Mouse (Mus musculus) kidney, embryonic 14.5 days (tissue): ENCODE results near the gene F930015N05Rik. TPM values are rescaled to one million over a fixed set of nuclear protein-coding genes. Genes with fewer than 3 reads are reported as not detected.

Source experiments
- ATAC-seq: fragments of 200-750 bp; cut with Nextera tagmentation; 2 replicates; pipeline ENCODE4 v1.8.0; 2017; ENCODE audit warnings: moderate number of reproducible peaks, mild to moderate bottlenecking, moderate TSS enrichment, moderate library complexity; ENCODE audit not compliant: low FRiP score, low TSS enrichment
- H3K27ac ChIP-seq: fragments of 300-500 bp; sonication (generic); 2 replicates; pipeline ENCODE4 v1.5.1; 2014; ENCODE audit warnings: low read depth, mild to moderate bottlenecking, low read length, moderate library complexity, mixed read lengths
- H3K27me3 ChIP-seq: fragments of 300-500 bp; sonication (generic); 2 replicates; pipeline ENCODE4 v1.6.1; 2014; ENCODE audit warnings: mild to moderate bottlenecking, low read length; ENCODE audit not compliant: control insufficient read depth, insufficient read depth
- H3K36me3 ChIP-seq: fragments of 300-500 bp; sonication (generic); 2 replicates; pipeline ENCODE4 v1.6.1; 2014; ENCODE audit warnings: low read length, mixed read lengths; ENCODE audit not compliant: control insufficient read depth, insufficient read depth
- H3K4me1 ChIP-seq: fragments of 300-500 bp; sonication (generic); 2 replicates; pipeline ENCODE4 v1.6.1; 2014; ENCODE audit warnings: low read length, mixed read lengths; ENCODE audit not compliant: control insufficient read depth, insufficient read depth
- H3K4me2 ChIP-seq: fragments of 300-500 bp; sonication (generic); replicated peaks from 2 replicates; pipeline ENCODE4 v1.6.1; 2014; ENCODE audit warnings: low read depth, mild to moderate bottlenecking, low read length
- H3K4me3 ChIP-seq: fragments of 300-500 bp; sonication (generic); 2 replicates; pipeline ENCODE4 v1.5.1; 2014; ENCODE audit warnings: mild to moderate bottlenecking, low read length
- H3K9ac ChIP-seq: fragments of 300-500 bp; sonication (generic); 2 replicates; pipeline ENCODE4 v1.6.1; 2014; ENCODE audit warnings: low read depth, mild to moderate bottlenecking, low read length, moderate library complexity
- H3K9me3 ChIP-seq: fragments of 300-500 bp; sonication (generic); 2 replicates; pipeline ENCODE4 v1.6.1; 2016; ENCODE audit warnings: low read length; ENCODE audit not compliant: control insufficient read depth
- WGBS: fragments of 180-500 bp; shearing (Covaris S2); extraction: QIAGEN DNeasy Blood & Tissue Kit; methylation state at CpG from one replicate; pipeline ENCODE4 v1.1.7; 2014; 5-methylcytosine and 5-hydroxymethylcytosine counted together
- polyA plus RNA-seq: library from polyadenylated mRNA; unstranded; fragments of >200 nt; fragmentation: Nextera tagmentation; extraction: Ambion mirVana; gene quantifications from 2 replicates; pipeline ENCODE4 v1.2.1, GENCODE M21; 2014

Gene F930015N05Rik
- 0.99 and 3.2 TPM in 2 replicates for polyA plus RNA-seq

DNA sequence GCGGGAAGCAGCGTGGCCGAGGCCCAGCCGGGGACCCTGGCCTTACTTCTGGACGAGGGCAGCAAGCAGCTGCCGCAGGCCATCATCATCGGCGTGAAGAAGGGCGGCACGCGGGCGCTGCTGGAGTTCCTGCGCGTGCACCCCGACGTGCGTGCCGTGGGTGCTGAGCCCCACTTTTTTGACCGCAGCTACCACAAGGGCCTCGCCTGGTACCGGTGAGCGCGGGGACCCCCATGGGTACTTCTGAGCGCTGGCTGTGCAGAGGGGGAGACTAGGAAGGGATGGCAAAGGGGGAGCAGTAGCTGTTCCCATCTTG lies at the start of gene F930015N05Rik:
TSS of gene F930015N05Rik (minus strand) at position 242 of the 316 bp plus-strand sequence.
- 0% methylated on average over 23 of the region's 24 CpGs for WGBS
- Histone ChIP-seq H3K4me3 (peak within 1 kb of the TSS; percentile 62), H3K4me2 (peak within 1 kb of the TSS; percentile 98), H3K9ac (peak within 1 kb of the TSS; percentile 75), H3K27ac (peak within 1 kb of the TSS; percentile 37; the same call in 1 of the 2 replicates), H3K36me3 (no peaks in the 10 kb centered on the region), H3K27me3 (peaks cover 23% of the 10 kb centered on the region), H3K4me1 (peaks cover 3% of the 10 kb centered on the region; the same call in 1 of the 2 replicates), H3K9me3 (no peaks in the 10 kb centered on the region)
- ATAC-seq, result no peak

- Histone ChIP-seq H3K36me3 (no peaks in the 10 kb centered on the region), H3K4me1 (no peaks in the 10 kb centered on the region), H3K27me3 (no peaks in the 10 kb centered on the region; the same call in 1 of the 2 replicates), H3K9me3 (no peaks in the 10 kb centered on the region), H3K4me2 (no peak overlapping the region), H3K27ac (no peak overlapping the region), H3K4me3 (no peak overlapping the region), H3K9ac (no peak overlapping the region)
- WGBS, result 77% methylated on average over 3 of the region's 3 CpGs
- ATAC-seq, result no peak
Measured at GRCm38 (mm10) chr11:64481445-64481844, 45.0 kb upstream of the F930015N05Rik start.

GRCm38 (mm10) chr11:64473679-64474078 lies 37.2 kb upstream of the F930015N05Rik start:
- Histone ChIP-seq H3K4me1 (0 out of 2 replicates have a peak, but pooled peaks cover 2% of the 10 kb centered on the region), H3K9ac (no peak overlapping the region), H3K9me3 (no peaks in the 10 kb centered on the region), H3K36me3 (no peaks in the 10 kb centered on the region), H3K27me3 (no peaks in the 10 kb centered on the region), H3K4me3 (no peak overlapping the region), H3K4me2 (no peak overlapping the region), H3K27ac (no peak overlapping the region)
- no peak for ATAC-seq
- WGBS, result 61% methylated on average over 3 of the region's 3 CpGs

DNA sequence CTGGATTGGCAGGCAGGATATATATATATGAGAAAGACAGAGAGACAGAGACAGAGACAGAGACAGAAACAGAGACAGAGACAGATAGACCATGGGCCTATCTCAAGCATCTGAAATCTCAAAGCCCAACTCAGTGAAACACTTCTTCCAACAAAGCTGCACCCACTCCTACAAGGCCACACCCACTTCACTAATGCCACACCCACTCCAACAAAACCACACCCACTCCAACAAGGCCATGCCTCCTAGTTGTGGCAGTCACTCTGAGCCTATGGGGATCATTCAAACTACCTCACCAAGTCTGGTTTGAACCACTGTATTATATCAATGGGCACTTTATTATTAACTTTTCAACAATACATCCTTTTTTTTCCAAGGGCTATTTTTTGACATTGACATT lies 34.2 kb upstream of the F930015N05Rik start:
- ATAC-seq, result no peak
- Histone ChIP-seq H3K4me1 (0 out of 2 replicates have a peak, but pooled peaks cover 6% of the 10 kb centered on the region), H3K4me3 (no peak overlapping the region), H3K4me2 (no peak overlapping the region), H3K27ac (no peak overlapping the region), H3K27me3 (no peaks in the 10 kb centered on the region), H3K9ac (no peak overlapping the region), H3K36me3 (no peaks in the 10 kb centered on the region), H3K9me3 (no peaks in the 10 kb centered on the region)

- Histone ChIP-seq H3K4me1 (0 out of 2 replicates have a peak, but pooled peaks cover 6% of the 10 kb centered on the region), H3K4me2 (no peak overlapping the region), H3K4me3 (no peak overlapping the region), H3K36me3 (no peaks in the 10 kb centered on the region), H3K9me3 (no peaks in the 10 kb centered on the region), H3K9ac (no peak overlapping the region), H3K27ac (no peak overlapping the region; the same call in 1 of the 2 replicates), H3K27me3 (no peaks in the 10 kb centered on the region)
- WGBS, result 18% methylated on average over 4 of the region's 4 CpGs
- peak; percentile 69; the same call in 1 of the 2 replicates for ATAC-seq
Measured at GRCm38 (mm10) chr11:64468737-64469136, 32.3 kb upstream of the F930015N05Rik start.

DNA sequence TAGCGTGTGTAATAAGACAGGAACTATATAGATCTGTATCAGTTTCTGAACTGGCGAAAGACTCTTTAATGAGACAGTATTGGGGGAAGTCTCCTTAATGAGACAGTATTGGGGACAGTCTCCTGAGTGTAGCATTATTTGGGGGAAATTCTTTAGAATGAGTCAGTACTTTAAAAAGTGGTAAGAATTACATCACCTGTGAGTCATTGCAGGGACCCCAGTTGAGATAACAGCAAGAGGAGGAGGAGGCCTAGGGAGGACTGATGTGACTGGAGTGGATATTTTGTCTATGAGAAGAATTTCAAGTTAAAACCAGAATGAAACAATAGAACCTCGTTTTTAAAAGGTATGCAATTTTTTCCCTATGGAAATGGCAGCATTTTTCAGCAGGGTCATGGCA lies 25.3 kb upstream of the F930015N05Rik start:
- no peaks in the 10 kb centered on the region for H3K9me3 ChIP-seq

DNA sequence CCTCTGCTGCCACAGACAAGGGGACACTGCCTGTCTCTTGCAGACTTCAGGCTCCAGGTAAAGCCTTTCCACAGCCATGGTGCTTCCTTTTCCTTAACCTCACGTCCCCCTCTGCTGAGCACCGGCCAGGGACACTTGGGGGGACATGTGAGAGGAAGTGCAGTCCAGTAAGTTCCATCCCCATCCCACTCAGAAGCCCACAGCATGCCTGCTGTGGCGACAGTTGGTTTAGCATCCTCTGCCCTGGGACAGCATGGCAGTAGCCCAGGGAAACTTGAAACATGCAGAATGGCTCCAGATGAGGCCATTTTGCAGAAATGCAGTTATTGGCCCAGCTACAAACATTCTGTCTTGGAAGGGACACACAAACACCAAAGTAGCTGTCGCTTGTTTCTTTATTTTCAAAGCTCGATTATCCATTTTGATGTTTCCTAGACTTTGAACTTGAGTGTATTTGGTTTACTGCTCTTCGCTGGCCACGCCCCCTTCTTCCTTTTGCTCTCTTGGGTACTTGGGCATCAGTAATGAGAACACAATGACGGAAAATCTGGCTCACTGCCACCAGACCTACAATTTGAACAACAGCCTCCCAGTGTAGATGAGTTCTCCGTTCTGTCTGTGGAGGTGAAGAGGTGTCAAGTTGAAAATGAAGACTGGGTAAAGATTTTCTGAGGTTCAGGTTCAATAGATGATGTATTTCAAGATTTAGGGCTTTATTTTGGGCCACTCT lies 12.3 kb upstream of the F930015N05Rik start:
- no peaks in the 10 kb centered on the region for H3K4me1 ChIP-seq
- 83% methylated on average over 9 of the region's 9 CpGs for WGBS
- no peak overlapping the region for H3K4me2 ChIP-seq
- no peak for ATAC-seq
- H3K27me3 ChIP-seq, result peaks cover under 1% of the 10 kb centered on the region; the same call in 1 of the 2 replicates
- H3K36me3 ChIP-seq, result no peaks in the 10 kb centered on the region
- no peak overlapping the region for H3K4me3 ChIP-seq
- H3K9ac ChIP-seq, result no peak overlapping the region
- no peaks in the 10 kb centered on the region for H3K9me3 ChIP-seq
- no peak overlapping the region for H3K27ac ChIP-seq

More for the DNA sequence above, 25.3 kb upstream of the F930015N05Rik start:
- ATAC-seq, result no peak
- H3K27ac ChIP-seq, result no peak overlapping the region
- H3K4me1 ChIP-seq, result no peaks in the 10 kb centered on the region
- H3K36me3 ChIP-seq, result no peaks in the 10 kb centered on the region
- 76% methylated on average over 3 of the region's 3 CpGs for WGBS
- H3K9ac ChIP-seq, result no peak overlapping the region
- no peak overlapping the region for H3K4me3 ChIP-seq
- H3K4me2 ChIP-seq, result no peak overlapping the region
- H3K27me3 ChIP-seq, result no peaks in the 10 kb centered on the region

- Histone ChIP-seq H3K9me3 (no peaks in the 10 kb centered on the region), H3K36me3 (no peaks in the 10 kb centered on the region), H3K9ac (no peak overlapping the region), H3K27ac (no peak overlapping the region), H3K27me3 (peaks cover 14% of the 10 kb centered on the region; the same call in 1 of the 2 replicates), H3K4me1 (0 out of 2 replicates have a peak, but pooled peaks cover 5% of the 10 kb centered on the region), H3K4me3 (no peak overlapping the region), H3K4me2 (no peak overlapping the region)
- 91% methylated on average over 1 of the region's 1 CpGs for WGBS
- ATAC-seq, result no peak
Measured at GRCm38 (mm10) chr11:64445227-64445626, 8.8 kb upstream of the F930015N05Rik start.

DNA sequence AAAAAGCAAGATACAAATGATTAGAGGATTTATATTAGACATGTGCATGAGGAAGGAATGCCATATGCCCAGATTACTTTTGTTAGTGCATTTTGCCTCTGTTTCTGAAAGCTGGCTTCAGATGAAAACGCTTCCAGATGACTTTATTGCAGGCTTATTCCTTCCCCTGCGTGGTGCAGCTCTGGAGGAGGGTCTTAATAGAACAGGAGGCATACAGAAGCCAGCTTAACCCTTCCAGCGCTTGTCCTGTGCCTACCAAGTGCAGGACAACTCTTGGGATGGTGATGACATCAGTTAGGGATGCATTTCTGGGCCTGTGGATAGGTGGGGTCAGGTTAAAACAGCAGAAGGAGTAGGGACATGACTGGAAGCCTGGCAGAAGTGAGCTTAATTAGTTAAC lies 6.2 kb upstream of the F930015N05Rik start:
- Histone ChIP-seq H3K4me2 (no peak overlapping the region), H3K36me3 (no peaks in the 10 kb centered on the region), H3K27ac (no peak overlapping the region), H3K9ac (no peak overlapping the region), H3K9me3 (no peaks in the 10 kb centered on the region), H3K4me3 (no peak overlapping the region), H3K27me3 (peaks cover 18% of the 10 kb centered on the region; the same call in 1 of the 2 replicates), H3K4me1 (0 out of 2 replicates have a peak, but pooled peaks cover 5% of the 10 kb centered on the region)
- 46% methylated on average over 3 of the region's 3 CpGs for WGBS
- ATAC-seq, result no peak
